Mouse (Mus musculus): ENCODE data around the gene Zdhhc21. TPM values are rescaled to one million over a fixed set of nuclear protein-coding genes. Genes with fewer than 3 reads are reported as not detected.

The Zdhhc21 gene
- polyA plus RNA-seq, 1 experiment from 2014 or later = 13.8 TPM

DNA sequence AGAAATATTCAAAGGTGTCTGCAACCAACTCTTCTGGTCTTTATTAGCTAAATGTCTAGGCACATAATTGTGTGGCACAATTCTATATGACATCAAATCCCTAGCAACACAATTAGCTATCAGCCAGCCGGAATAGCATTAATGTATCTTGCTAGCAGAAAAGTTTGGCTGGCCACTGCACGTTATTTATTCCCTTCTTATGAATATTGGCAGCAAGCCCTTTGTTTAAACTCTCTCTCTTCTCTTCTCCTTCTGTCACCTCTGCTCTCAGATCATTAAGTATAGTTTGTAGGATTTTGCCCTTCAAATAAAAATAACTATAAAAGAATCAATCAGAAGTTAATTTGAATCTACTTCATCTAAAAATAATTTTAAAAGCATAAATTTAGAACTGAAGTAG, 32.8 kb downstream of the Zdhhc21 start:
- Histone ChIP-seq H3K4me2 (ENCODE audit: low read depth, low read length) (no peak overlapping the region), H3K9ac (replicated peaks; ENCODE audit: low read length) (no peak overlapping the region), H3K27me3 (ENCODE audit: control insufficient read depth, insufficient read depth, low read length) (no peaks in the 10 kb centered on the region), H3K9me3 (replicated peaks; ENCODE audit: control insufficient read depth, low read length) (no peaks in the 10 kb centered on the region), H3K36me3 (replicated peaks; ENCODE audit: control insufficient read depth, insufficient read depth, low read depth, low read length) (no peaks in the 10 kb centered on the region), H3K27ac (replicated peaks; ENCODE audit: low read depth, low read length) (no peak overlapping the region), H3K4me1 (ENCODE audit: control insufficient read depth, insufficient read depth, low read length) (no peaks in the 10 kb centered on the region), H3K4me3 (ENCODE audit: low read depth, low read length) (no peak overlapping the region)
- 91% methylated on average over 2 of the region's 2 CpGs for WGBS
- no peak for DNase-seq (ENCODE audit: low spot score)
- ATAC-seq (replicated peaks; ENCODE audit: insufficient number of reproducible peaks, low FRiP score, low TSS enrichment, low read depth) = no peak

GRCm38 (mm10) chr4:82817833-82818232, 41.9 kb downstream of the Zdhhc21 start:
- Histone ChIP-seq H3K4me2 (ENCODE audit: low read depth, low read length) (no peak overlapping the region), H3K4me1 (ENCODE audit: control insufficient read depth, insufficient read depth, low read length) (no peaks in the 10 kb centered on the region), H3K27me3 (ENCODE audit: control insufficient read depth, insufficient read depth, low read length) (no peaks in the 10 kb centered on the region), H3K9ac (replicated peaks; ENCODE audit: low read length) (no peak overlapping the region), H3K27ac (replicated peaks; ENCODE audit: low read depth, low read length) (no peak overlapping the region), H3K9me3 (replicated peaks; ENCODE audit: control insufficient read depth, low read length) (no peaks in the 10 kb centered on the region), H3K4me3 (ENCODE audit: low read depth, low read length) (no peak overlapping the region), H3K36me3 (replicated peaks; ENCODE audit: control insufficient read depth, insufficient read depth, low read depth, low read length) (no peaks in the 10 kb centered on the region)
- WGBS = 93% methylated on average over 5 of the region's 5 CpGs
- DNase-seq (ENCODE audit: low spot score) = no peak
- ATAC-seq (replicated peaks; ENCODE audit: insufficient number of reproducible peaks, low FRiP score, low TSS enrichment, low read depth) = no peak

GRCm38 (mm10) chr4:82816351-82816750, 43.4 kb downstream of the Zdhhc21 start:
- DNase-seq (ENCODE audit: low spot score) (no peak), ATAC-seq (replicated peaks; ENCODE audit: insufficient number of reproducible peaks, low FRiP score, low TSS enrichment, low read depth) (no peak)
- Histone ChIP-seq H3K9ac (replicated peaks; ENCODE audit: low read length) (no peak overlapping the region), H3K36me3 (replicated peaks; ENCODE audit: control insufficient read depth, insufficient read depth, low read depth, low read length) (no peaks in the 10 kb centered on the region), H3K27me3 (ENCODE audit: control insufficient read depth, insufficient read depth, low read length) (no peaks in the 10 kb centered on the region), H3K4me1 (ENCODE audit: control insufficient read depth, insufficient read depth, low read length) (no peaks in the 10 kb centered on the region), H3K9me3 (replicated peaks; ENCODE audit: control insufficient read depth, low read length) (no peaks in the 10 kb centered on the region), H3K4me2 (ENCODE audit: low read depth, low read length) (no peak overlapping the region), H3K4me3 (ENCODE audit: low read depth, low read length) (no peak overlapping the region), H3K27ac (replicated peaks; ENCODE audit: low read depth, low read length) (no peak overlapping the region)
- 59% methylated on average over 8 of the region's 8 CpGs for WGBS

- Histone ChIP-seq H3K4me3 (ENCODE audit: low read depth, low read length) (no peak overlapping the region), H3K4me1 (ENCODE audit: control insufficient read depth, insufficient read depth, low read length) (no peaks in the 10 kb centered on the region), H3K27ac (replicated peaks; ENCODE audit: low read depth, low read length) (no peak overlapping the region), H3K9ac (replicated peaks; ENCODE audit: low read length) (no peak overlapping the region), H3K27me3 (ENCODE audit: control insufficient read depth, insufficient read depth, low read length) (no peaks in the 10 kb centered on the region), H3K36me3 (replicated peaks; ENCODE audit: control insufficient read depth, insufficient read depth, low read depth, low read length) (no peaks in the 10 kb centered on the region), H3K4me2 (ENCODE audit: low read depth, low read length) (no peak overlapping the region), H3K9me3 (replicated peaks; ENCODE audit: control insufficient read depth, low read length) (no peaks in the 10 kb centered on the region)
- DNase-seq (ENCODE audit: low spot score) (peak; percentile 18), ATAC-seq (replicated peaks; ENCODE audit: insufficient number of reproducible peaks, low FRiP score, low TSS enrichment, low read depth) (no peak)
- WGBS = 61% methylated on average over 4 of the region's 4 CpGs
Observed at GRCm38 (mm10) chr4:82815296-82815695, 44.5 kb downstream of the Zdhhc21 start.

DNA sequence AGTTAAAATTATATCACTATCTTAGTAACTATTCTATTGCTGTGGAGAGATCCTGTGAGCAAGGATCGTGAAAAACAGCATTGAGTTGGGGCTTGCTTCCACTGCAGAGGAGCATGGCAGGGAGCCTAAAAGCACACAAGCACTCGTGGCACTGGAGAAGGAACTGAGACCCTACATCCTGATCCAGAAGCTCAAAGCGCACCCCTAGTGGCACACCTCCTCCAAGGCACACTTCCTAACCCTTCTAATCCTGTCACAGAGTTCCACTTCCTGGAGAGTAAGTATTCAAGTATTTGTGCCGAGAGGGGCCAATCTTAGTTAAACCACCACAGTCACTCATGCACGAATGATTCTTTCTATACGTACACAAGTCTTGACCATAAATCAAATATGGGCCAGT, 46.4 kb downstream of the Zdhhc21 start:
- Histone ChIP-seq H3K4me3 (ENCODE audit: low read depth, low read length) (no peak overlapping the region), H3K9ac (replicated peaks; ENCODE audit: low read length) (no peak overlapping the region), H3K9me3 (replicated peaks; ENCODE audit: control insufficient read depth, low read length) (no peaks in the 10 kb centered on the region), H3K27me3 (ENCODE audit: control insufficient read depth, insufficient read depth, low read length) (no peaks in the 10 kb centered on the region), H3K27ac (replicated peaks; ENCODE audit: low read depth, low read length) (no peak overlapping the region), H3K4me2 (ENCODE audit: low read depth, low read length) (no peak overlapping the region), H3K4me1 (ENCODE audit: control insufficient read depth, insufficient read depth, low read length) (no peaks in the 10 kb centered on the region), H3K36me3 (replicated peaks; ENCODE audit: control insufficient read depth, insufficient read depth, low read depth, low read length) (no peaks in the 10 kb centered on the region)
- 70% methylated on average over 6 of the region's 6 CpGs for WGBS
- ATAC-seq (replicated peaks; ENCODE audit: insufficient number of reproducible peaks, low FRiP score, low TSS enrichment, low read depth) = no peak
- DNase-seq (ENCODE audit: low spot score) = no peak

GRCm38 (mm10) chr4:82807811-82808210, 51.9 kb downstream of the Zdhhc21 start:
- DNase-seq (ENCODE audit: low spot score) = no peak
- Histone ChIP-seq H3K27ac (replicated peaks; ENCODE audit: low read depth, low read length) (no peak overlapping the region), H3K27me3 (ENCODE audit: control insufficient read depth, insufficient read depth, low read length) (no peaks in the 10 kb centered on the region), H3K9me3 (replicated peaks; ENCODE audit: control insufficient read depth, low read length) (no peaks in the 10 kb centered on the region), H3K36me3 (replicated peaks; ENCODE audit: control insufficient read depth, insufficient read depth, low read depth, low read length) (no peaks in the 10 kb centered on the region), H3K9ac (replicated peaks; ENCODE audit: low read length) (no peak overlapping the region), H3K4me2 (ENCODE audit: low read depth, low read length) (no peak overlapping the region), H3K4me1 (ENCODE audit: control insufficient read depth, insufficient read depth, low read length) (no peaks in the 10 kb centered on the region), H3K4me3 (ENCODE audit: low read depth, low read length) (no peak overlapping the region)
- ATAC-seq (replicated peaks; ENCODE audit: insufficient number of reproducible peaks, low FRiP score, low TSS enrichment, low read depth) = no peak
- WGBS = 88% methylated on average over 10 of the region's 10 CpGs

DNA sequence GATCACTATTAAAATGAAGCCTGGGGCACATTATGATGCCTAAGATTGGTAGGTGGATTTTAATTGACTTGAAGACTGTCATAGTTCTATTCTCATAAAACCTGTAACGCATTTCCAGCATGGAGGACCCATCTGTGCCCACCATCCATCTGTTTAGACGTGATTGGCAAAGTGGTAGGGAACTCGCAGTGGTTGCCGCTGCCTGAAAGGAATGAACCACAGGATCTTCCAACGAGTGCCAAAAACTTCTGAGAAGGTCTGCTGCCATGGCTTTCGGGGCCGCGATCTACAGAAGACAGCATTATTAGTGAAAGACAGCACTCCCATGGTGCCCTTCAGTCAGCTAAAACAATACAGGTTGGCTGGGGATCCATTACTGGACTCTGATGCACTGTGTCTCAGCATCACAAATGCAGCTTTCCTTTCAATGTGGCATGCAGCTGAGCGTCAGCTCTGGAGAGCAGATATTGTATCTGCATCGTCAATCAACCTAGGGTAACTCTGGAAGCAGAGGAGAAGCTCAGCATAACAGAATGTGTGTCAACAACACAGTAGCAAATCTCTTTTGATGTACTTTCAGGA, 53.5 kb downstream of the Zdhhc21 start:
- no peak overlapping the region for H3K4me3 ChIP-seq (ENCODE audit: low read depth, low read length)
- H3K4me1 ChIP-seq (ENCODE audit: control insufficient read depth, insufficient read depth, low read length) = no peaks in the 10 kb centered on the region
- H3K27me3 ChIP-seq (ENCODE audit: control insufficient read depth, insufficient read depth, low read length) = no peaks in the 10 kb centered on the region
- H3K36me3 ChIP-seq (replicated peaks; ENCODE audit: control insufficient read depth, insufficient read depth, low read depth, low read length) = no peaks in the 10 kb centered on the region
- 83% methylated on average over 10 of the region's 10 CpGs for WGBS
- no peak for ATAC-seq (replicated peaks; ENCODE audit: insufficient number of reproducible peaks, low FRiP score, low TSS enrichment, low read depth)
- no peaks in the 10 kb centered on the region for H3K9me3 ChIP-seq (replicated peaks; ENCODE audit: control insufficient read depth, low read length)
- H3K4me2 ChIP-seq (ENCODE audit: low read depth, low read length) = no peak overlapping the region
- H3K27ac ChIP-seq (replicated peaks; ENCODE audit: low read depth, low read length) = no peak overlapping the region
- no peak overlapping the region for H3K9ac ChIP-seq (replicated peaks; ENCODE audit: low read length)
- no peak for DNase-seq (ENCODE audit: low spot score)

DNA sequence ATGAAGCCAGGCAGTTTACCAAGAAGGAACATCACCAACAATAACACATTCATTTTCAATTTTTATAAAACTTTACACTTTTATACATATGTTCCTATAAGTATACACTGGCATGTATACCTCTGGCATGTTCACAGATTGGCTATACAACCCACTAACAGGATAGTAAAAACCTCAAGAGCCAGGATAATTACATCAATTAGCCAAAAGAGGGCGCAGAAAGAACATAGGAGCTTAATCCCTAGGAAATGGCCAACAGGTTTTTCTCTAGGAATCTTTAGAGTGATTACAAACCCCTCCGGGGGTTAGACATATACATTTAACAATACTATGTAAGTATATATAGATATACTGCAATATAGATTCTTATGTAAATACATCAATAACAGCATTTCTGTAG, 55.7 kb downstream of the Zdhhc21 start:
- WGBS = 45% methylated on average over 2 of the region's 2 CpGs
- H3K36me3 ChIP-seq (replicated peaks; ENCODE audit: control insufficient read depth, insufficient read depth, low read depth, low read length) = no peaks in the 10 kb centered on the region
- no peak overlapping the region for H3K27ac ChIP-seq (replicated peaks; ENCODE audit: low read depth, low read length)
- no peak for ATAC-seq (replicated peaks; ENCODE audit: insufficient number of reproducible peaks, low FRiP score, low TSS enrichment, low read depth)
- H3K9ac ChIP-seq (replicated peaks; ENCODE audit: low read length) = no peak overlapping the region
- no peak overlapping the region for H3K4me2 ChIP-seq (ENCODE audit: low read depth, low read length)
- no peaks in the 10 kb centered on the region for H3K4me1 ChIP-seq (ENCODE audit: control insufficient read depth, insufficient read depth, low read length)
- no peaks in the 10 kb centered on the region for H3K9me3 ChIP-seq (replicated peaks; ENCODE audit: control insufficient read depth, low read length)
- DNase-seq (ENCODE audit: low spot score) = peak; percentile 58
- H3K27me3 ChIP-seq (ENCODE audit: control insufficient read depth, insufficient read depth, low read length) = no peaks in the 10 kb centered on the region
- H3K4me3 ChIP-seq (ENCODE audit: low read depth, low read length) = no peak overlapping the region

Data from embryonic facial prominence, embryonic 11.5 days (tissue).